Mouse (Mus musculus): ENCODE data around the gene Camk1.
A peak's percentile ranks its signal among the peaks of the same experiment; 100 is the strongest.
"Not testable (repeated sequence)": the region's sequence is repeated elsewhere in the genome, so short reads cannot be mapped to it uniquely, and the experiment has no call there.

The Camk1 gene

DNA sequence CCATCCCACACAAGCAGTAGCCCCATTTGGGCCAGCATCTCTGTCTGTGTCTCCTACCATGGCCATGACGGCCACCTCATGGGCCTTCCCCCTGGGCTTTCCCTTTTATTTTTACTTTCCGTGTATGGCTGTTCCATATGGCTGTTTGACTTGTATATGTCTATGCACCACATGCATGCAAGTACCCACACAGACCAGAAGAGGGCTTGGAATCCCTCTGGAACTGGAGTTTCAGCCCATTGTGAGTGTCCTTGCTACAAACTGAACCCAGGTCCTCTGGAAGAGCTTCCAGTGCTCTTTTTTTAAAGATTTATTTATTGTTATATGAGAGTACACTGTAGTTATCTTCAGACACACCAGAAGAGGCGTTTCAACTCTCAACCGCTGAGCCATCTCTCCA, 17.7 kb upstream of the Camk1 start:
- DNase-seq (ENCODE audit: low spot score in 2 of 2) = no peak

DNA sequence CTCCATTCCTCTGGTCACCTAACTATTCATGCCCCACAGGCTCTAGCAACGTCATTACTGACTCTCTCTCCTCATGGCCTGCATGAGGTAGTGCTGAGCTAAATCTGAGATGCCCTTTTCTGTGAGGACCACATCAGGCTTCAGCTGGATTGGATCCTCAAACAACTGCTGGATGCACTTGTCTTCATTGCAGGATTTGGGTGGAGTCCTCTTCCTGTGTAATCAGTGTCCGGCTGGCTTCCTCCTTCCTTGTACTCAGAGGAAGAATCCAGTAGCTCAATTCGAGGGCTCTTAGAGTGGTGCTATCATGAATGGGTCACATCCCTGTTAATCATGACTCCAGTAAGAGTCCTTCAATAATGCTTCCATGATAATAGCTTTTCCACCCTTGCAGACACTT, 9.9 kb upstream of the Camk1 start:
- DNase-seq (ENCODE audit: low spot score in 2 of 2) = no peak

DNA sequence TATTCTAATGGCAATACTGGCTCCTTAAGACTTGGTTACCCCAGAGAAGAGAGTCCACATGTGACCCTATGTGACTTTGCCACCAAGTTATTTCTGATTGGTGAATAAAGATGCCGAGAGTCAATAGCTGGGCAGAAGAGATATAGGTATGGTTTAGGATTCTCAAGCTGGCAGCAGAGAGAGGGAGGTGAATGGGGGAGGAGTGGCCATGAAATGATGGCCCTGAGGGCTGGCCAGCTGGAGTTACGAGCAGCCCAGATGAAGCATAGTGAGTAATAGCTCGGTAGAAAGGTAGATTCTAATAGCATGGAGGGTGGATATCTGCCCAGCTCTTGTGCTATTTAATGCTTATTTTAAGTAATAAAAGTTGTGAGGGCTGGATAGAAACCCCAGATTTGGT, 9.0 kb upstream of the Camk1 start:
- no peak for DNase-seq (ENCODE audit: low spot score in 2 of 2)

DNA sequence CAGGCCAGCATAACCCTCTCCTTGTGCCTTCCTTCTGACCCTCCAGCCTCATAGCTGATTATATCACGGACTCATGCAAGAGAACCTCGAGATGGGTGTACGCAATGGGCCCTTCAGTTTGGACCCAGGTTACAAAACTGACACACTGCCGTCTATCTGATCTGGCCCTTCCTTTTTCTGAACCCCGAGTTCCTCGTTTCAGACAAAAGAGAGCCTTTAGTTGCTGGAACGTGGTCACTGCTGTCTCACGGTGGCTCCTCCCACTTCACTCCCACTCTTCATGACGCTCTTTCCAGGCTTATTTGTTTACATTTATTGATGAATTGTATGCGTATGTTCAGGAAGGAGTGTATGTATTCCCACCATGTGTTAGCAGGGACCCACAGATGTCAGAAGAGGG, 7.9 kb upstream of the Camk1 start:
- no peak for DNase-seq (ENCODE audit: low spot score in 2 of 2)

DNA sequence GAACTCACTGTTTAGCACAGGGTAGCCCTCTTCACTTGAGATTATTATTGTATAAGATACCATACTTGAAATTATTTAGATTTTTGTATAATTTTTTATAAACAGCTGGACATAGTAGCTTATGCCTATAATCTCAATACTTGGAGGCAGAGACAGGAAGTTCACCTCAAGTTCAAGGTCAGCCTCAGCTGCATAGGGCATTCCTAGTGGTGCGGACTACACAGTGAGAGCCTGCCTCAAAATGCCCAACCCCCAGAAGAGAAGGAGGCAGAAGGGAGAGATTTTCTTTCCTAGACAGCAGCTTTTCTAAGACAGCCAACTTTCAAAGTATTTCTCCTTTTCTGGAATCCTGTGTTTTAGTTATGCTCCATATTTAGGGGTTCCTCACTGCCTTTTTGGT, 7.4 kb upstream of the Camk1 start:
- no peak for DNase-seq (ENCODE audit: low spot score in 2 of 2)

DNA sequence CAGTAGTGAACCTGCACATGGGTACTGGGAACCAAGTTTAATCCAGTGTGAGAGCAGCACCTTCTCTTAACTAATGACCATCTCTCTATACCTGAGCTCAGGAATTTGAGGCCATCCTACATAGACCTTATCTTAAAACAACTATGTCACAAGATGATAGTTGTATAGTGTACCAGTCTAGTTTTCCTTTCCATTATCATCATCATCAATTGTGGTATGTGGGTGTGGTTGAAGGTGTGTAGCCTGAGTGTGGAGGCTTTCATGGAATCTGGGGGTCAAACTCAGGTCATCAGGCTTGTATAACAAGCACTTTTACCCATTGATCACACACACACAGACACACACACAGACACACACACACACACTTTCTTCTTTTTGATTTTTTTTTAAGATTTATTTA, 6.8 kb upstream of the Camk1 start:
- no peak for DNase-seq (ENCODE audit: low spot score in 2 of 2)

DNA sequence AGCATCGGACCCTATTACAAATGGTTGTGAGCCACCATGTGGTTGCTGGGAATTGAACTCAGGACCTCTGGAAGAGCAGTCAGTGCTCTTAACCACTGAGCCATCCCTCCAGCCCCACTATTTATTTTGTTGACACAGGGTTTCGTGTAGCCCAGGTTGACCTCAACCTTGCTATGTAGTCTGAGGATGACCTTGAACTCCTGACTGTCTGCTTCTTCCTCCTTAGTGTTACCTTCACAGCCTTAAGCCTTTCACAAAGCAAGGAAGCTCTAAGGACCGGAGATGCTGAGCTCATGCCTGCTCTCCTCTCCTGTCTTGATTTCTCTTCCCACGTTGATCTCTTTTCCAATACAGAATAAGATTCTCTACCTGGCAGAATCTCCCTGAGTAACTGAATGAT, 3.1 kb upstream of the Camk1 start:
- no peak for DNase-seq (ENCODE audit: low spot score in 2 of 2)

DNA sequence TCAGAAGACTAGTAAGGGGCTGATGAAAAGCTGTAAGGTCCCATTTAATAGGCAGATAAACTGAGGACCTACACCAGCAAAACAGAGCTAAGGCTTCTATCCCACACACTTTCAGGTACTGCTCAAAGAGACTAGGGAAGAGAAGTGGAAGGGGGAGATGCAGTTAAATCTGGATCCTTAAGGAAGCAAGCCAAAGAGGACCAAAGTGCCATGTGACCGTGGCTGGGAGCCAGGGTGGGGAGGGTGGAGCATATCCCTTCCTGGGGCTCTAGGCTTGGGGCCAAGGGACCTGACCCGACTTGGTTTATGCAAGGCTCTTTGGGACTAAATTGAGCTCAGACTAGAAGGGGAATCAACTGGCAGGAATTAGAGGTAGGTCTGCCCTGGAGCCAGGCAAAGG, 537 bp upstream of the Camk1 start:
- DNase-seq (ENCODE audit: low spot score in 2 of 2) = no peak

DNA sequence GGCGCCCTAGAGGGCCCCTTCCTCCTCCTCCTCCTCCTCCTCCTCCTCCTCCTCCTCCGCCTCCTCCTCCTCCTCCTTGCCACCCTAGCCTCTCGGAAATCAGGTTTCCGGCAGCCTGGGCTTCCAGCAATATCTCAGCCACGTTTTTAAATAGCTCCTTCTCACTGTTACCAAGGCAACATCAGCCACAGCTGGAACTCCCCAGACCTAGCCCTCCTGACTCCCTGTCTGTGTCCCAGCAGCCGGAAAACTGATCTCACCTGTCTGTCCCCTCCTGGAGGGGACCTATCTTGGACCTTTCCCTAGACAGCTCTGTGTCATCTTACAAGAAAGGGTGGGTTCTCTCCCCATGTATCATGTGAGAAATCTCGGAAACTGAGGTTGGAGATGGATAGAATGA, 1.5 kb downstream of the Camk1 start:
- DNase-seq (ENCODE audit: low spot score in 2 of 2) = no peak

DNA sequence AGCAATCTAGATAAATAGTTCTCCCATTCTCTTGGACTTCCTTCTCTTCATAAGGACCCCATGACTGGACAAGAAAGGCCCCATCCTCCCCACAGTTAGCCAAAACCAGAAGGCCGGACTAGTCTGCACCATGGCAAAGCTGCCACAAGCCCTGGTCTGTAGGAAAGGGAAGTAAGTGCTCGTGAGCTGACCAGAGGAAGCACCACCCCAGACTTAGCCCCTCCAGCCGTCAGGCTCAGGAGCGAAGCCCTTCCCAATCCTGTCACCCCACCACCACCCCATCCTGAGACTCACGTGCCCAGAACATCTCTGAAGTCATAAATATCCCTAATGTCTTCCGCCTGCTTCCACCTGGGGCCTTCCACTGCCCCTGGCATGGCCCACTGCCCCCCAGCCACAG, 2.2 kb downstream of the Camk1 start:
- no peak for DNase-seq (ENCODE audit: low spot score in 2 of 2)

DNA sequence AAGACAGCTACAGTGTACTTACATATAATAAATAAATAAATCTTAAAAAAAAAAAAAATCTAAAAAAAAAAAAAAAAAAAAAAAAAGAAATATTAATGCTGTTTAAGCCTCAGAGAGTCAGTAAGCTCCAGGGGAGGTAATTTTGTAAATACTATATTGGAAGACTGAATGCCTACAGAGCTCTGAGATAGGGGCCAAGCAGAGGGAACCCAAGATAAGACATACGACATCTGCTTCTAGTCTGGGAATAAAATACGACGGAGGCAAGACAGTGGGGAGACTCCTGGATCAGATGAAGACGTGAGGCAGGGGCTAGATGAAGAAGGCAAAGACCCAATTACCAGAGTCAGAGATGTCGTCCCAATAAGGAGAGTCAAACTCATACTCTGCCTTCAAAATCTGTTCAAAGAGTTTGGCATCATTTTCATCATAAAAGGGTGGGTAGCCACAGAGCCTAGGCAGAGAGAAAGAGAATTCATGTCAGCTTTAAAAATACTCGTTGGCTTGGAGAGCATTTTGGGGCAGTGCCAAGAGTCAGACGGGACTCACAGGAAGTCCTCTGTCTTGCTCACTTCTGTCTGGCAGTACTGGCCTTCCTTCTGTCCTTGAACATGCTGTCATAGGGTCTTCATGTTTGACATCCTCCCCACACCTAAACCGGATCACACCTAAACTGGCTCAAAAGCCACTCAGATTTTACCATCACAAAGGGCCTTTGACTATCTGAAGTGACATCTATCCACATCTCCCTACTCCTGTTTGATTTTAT, 6.7 kb downstream of the Camk1 start:
- DNase-seq (ENCODE audit: low spot score in 2 of 2) = no peak

DNA sequence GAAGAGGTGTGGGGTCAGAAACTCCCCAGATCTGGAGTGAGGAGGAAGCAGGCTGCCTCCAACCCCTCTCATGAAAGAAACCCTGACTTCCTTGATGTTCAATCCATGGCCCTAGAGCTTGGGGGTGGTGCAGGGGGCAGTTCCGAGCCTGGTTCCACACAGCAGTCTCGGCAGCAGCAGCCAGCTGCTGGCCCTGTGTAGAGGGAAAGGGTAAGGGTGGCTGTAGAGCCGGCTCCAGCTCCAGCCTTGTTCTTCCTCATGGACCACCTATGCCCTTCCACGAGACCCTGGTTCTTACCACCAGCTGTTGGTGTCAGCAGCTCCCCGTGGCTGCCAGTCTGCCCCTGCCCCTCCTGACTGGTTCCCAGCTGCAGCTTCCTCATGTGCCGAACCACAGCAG, 9.6 kb downstream of the Camk1 start:
- no peak for DNase-seq (ENCODE audit: low spot score in 2 of 2)

DNA sequence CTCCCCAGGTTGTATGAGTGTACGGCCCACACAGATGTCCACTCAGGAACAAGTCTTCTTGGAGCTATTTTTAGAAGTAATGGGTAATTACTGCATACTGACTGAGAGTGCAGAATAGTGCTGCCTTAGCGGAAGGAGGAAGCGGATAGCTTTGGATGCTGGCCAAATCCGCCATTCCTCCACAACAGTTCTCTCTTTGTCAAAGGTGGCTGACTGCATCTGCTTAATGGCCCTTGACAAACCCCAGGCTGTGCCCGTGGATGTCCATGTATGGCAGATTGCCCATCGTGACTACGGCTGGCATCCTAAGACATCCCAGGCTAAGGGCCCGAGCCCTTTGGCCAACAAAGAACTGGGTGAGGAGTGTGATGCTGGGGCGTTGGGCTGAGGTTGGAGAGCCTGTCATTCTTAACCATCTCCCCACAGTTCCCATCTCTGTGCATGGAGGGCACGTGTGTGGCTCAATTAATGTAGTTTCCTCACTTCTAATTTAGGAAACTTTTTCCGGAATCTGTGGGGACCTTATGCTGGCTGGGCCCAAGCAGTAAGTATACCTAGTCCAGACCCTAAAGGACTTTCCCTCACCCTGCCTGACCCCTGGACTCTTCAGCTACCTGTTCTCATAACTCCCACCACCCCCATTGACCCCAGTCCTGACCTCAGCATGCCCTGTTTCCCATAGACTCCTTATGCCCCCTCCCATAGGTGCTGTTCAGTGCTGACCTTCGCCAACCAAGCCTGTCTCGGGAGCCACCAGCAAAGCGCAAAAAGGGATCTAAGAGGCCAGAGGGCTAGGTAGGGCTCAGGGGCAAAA, 10.4 kb downstream of the Camk1 start:
- DNase-seq (ENCODE audit: low spot score in 2 of 2) = peak; percentile 53 to 65

DNA sequence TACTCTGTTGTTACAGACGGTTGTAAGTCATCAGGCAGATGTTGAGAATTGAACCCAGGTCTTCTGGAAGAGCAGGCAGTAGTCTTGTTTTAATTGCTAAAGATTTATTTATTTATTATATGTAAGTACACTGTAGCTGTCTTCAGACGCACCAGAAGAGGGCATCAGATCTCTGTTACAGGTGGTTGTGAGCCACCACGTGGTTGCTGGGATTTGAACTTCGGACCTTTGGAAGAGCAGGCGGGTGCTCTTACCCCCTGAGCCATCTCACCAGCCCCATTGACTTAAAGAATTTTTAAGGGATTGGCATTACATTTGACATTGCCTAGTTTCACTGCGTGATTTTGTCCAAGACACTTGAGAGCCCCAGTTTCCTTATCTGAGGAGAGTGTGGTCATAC, 11.1 kb downstream of the Camk1 start:
- DNase-seq (ENCODE audit: low spot score in 2 of 2) = not testable (repeated sequence)

DNA sequence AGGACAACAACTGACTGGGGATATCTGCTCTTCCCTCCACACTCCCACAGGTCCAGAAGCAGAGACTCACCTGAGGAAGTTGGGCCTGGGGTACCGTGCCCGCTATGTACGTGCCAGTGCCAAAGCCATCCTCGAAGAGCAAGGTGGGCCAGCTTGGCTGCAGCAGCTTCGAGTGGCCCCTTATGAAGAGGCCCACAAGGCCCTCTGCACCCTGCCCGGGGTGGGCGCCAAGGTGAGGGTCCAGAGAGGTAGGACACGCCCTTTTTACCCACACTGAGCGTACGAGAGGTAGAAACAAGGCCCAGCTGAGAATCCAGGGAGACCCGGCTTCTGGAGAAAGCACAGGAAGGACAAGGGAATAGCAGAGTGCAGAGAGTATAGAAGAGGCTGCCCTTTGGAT, 12.1 kb downstream of the Camk1 start:
- no peak for DNase-seq (ENCODE audit: low spot score in 2 of 2)

DNA sequence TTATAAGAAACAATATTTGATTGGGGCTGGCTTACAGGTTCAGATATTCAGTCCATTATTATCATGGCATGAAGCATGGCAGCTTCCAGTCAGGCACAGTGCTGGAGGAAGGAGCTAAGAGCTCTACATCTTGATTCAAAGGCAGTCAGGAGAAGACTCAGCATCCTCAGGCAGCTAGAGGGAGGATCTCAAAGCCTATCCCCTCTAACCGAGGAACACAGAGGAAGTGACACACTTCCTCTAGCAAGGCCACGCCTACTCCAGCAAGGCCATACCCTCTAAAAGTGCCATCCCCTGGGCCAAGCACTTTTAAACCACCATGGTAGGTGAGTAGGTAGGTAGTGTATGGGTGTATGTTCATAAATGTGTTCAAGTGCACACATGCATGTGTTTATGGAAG, 13.2 kb downstream of the Camk1 start:
- no peak for DNase-seq (ENCODE audit: low spot score in 2 of 2)

DNA sequence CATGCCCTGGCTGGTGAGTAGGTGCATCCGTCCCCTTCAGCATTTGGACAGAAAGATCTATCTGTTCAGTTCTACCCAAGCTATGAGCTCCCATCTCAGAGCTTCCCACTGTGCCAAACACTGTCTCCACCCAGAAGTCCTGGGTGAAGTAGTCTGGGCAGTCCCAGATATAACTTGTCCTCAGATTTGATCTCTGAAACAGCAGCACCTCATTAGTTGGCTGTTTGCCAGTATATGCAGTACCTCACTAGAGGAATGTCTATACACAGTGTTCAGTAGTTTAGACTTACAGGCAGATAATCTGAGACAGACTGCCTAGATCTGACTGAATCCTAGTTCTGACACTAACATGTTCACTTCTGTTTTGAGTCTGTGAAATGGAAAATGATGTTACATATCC, 14.4 kb downstream of the Camk1 start:
- no peak for DNase-seq (ENCODE audit: low spot score in 2 of 2)

DNA sequence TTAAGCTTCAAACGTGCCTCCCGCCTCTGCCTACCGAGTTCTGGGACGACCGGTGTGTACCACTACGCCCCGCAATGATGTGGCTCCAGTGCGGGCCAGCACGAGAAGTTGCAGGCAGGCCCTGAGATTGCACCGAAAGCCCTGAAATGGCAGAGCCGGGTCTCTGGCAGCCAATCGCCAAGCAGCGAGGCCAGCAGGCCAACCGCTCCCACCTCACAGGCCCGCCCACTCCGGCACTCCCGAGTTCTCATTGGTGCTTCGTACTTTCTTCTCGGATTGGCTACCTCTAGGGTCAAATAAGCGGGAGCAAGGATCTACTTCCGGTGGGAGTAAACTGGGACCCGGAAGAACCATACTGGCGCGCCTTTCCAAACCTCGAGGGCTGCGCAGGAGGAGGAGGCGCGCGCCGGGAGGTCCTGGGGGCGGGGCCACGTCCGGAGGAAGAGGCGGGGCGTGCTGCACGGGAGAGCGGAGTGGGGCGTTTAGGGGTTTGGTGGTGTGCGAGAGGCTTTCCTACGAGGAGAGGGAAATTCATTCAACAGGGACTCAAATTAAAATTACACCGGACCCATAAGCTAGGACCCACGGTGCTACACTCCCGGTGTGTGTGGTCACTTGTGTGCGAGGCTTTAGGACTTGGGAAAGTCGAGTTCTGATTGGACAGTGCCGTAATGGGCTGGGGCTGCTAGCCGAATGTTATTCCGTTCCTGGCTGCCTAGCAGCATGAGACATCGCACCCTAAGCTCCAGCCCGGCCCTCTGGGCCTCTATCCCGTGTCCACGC, 17.1 kb downstream of the Camk1 start, which contains the start of gene Ogg1:
Gene Ogg1, plus strand, starts transcription at position 440 of the 783 bp plus-strand sequence.
- peak; percentile 98 to 99 for DNase-seq (ENCODE audit: low spot score in 2 of 2)

DNA sequence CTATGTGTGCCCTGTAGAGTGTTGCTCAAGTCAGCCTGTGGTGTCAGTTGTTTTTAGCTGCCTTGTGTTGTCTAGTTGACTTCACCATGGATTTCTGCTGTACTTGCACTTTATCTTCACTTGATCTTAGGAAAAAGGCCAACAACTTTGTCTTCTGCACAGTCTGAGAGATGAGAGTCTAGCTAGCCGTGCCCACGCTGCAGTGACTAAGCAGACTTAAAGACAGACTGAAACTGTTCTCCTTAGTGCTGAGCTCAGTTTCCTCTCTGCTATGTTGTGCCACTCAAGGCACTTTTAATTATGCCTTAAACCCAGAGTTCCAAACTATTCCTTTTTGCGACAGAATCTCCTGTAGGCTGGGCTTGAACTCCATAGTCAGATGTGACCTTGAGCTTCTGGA, 27.8 kb downstream of the Camk1 start:
- DNase-seq (ENCODE audit: low spot score in 2 of 2) = no peak

DNA sequence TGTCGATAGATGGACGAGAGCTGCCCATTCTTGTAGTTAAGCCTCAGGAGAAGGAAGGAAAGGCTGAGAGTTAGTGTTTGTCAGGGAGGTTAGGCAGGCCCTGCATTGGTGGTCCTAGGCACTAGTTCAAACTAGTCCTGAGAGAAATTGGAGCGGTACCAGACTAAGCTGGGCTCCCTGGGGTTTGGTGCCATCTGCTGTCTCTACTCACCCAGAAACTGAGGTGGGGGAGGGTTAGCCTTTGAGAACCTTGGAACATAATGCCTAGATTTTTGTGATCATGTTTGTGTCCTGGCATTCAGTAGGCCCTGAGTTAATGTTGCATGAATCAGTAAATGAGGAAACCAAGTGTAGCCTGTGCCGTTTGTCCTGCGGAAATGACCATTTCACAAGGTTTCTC, 35.6 kb downstream of the Camk1 start:
- DNase-seq (ENCODE audit: low spot score in 2 of 2) = no peak

DNA sequence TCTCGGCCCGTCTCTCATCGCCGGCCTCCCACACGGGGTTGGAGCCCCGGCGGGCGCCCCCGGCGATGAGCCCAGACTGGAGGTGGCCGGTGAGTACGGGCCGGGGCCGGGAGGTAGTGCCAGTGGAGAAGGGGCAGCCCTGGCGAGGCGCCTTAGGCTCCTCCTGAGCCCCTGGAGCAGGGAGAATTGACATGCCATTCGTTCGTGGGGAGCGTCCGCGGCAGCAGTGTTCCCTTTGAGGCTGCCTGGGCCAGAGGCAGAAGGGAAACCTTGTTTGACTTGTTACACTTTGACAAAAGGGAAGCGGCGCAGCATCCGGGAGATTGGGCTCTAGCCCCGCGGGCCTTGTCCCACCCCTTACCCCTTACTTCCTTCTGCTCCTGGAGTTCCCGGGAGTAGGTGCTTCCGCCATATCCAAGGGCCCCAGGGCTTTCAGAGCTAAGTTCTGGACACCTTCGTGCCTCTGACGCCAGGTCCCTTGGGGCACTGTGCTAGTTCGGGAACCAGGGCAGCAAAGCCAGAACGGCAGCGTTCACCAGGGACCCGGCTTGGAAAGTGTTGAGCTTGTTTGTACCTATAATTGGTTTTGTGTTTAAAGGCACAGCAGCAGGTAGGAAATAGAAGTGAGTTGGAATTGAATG, 36.2 kb downstream of the Camk1 start:
- DNase-seq (ENCODE audit: low spot score in 2 of 2) = no peak

DNA sequence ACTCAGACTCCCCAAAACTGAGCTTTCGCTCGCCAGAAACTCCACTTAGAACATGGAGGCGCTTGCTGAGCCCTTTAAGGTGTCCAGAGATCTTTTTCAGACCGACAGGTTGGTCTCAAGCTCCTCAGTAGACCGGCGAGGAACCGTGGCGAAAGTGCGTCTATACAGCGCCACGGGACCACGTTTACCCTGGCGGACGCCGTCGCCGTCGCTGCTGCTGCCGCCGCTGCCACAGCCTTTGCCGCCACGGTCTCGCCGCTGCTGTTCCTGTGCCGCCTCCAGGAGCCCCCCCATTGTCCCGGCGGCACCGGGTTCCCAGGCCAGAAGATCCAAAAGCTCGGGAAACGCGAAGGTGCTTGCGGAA, 36.8 kb downstream of the Camk1 start, which contains the start of gene Brpf1:
Gene Brpf1, plus strand, starts transcription at position 152 of the 364 bp plus-strand sequence.
- DNase-seq (ENCODE audit: low spot score in 2 of 2) = no peak

Data from right cerebral cortex, postnatal 36 days (tissue).